Mouse (Mus musculus): ENCODE data around the gene Rabac1. TPM values are rescaled to one million over a fixed set of nuclear protein-coding genes. Genes with fewer than 3 reads are reported as not detected.

The Rabac1 gene
- polyA plus RNA-seq, 1 experiment from 2014 or later, result 118 TPM

DNA sequence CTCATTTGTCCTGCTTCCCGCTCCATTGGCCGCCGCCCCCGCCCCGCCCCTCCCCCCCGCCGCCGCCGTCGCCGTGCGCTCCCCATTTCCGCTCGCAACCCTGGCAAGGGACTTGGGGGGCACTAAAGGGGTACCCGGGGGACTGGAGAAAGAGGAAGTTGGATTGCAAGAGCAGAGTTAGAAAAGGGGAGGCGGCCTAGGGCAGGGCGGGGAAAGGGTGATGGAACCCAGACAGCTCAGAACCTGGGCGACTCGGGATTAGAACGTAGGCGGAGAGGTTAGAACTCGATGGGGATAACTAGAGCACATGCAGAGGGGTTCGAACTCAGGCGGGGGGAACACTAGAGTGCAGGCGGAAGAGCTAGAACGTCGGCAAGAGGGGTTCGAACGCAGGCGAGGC, 18.1 kb downstream of the Rabac1 start:
- no peak for DNase-seq (ENCODE audit: low spot score)
- Histone ChIP-seq H3K27me3 (ENCODE audit: control insufficient read depth, insufficient read depth, low read length) (peaks cover 50% of the 10 kb centered on the region), H3K4me3 (ENCODE audit: low read depth, low read length) (peak overlapping the region; percentile 31), H3K9me3 (ENCODE audit: control insufficient read depth, low read length) (no peaks in the 10 kb centered on the region), H3K4me1 (ENCODE audit: control insufficient read depth, insufficient read depth, low read length) (peaks cover 20% of the 10 kb centered on the region; the same call in 1 of the 2 replicates), H3K36me3 (ENCODE audit: control insufficient read depth, insufficient read depth, low read length) (no peaks in the 10 kb centered on the region), H3K4me2 (ENCODE audit: low read depth) (peak overlapping the region; percentile 51), H3K27ac (ENCODE audit: low read depth, low read length) (no peak overlapping the region), H3K9ac (ENCODE audit: low read length) (peak overlapping the region; percentile 43)
- WGBS, result 2% methylated on average over 28 of the region's 30 CpGs
- 0 out of 2 replicates have a peak, but pooled peaks have one; percentile 7 for ATAC-seq (ENCODE audit: insufficient read depth, low FRiP score, low TSS enrichment)

DNA sequence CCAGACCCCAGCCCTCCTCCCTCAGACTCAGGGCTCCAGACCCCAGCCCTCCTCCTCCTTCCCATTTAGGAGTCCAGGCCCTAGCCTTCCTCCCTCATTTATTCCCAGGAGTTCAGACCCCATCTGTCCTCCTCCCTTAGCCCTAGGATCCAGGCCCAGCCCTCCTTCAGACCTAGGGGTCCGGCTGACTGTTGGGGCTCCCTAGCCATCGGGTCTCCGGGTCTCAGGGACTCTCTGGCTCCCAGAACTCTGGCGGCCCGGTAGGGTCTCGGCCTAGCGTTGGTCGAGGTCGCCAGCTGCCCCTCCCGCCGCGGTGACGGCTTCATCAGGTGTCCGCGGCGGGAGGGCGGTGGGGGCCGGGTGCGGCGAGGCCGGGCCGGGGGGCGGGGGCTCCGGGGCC, 18.6 kb downstream of the Rabac1 start:
- Histone ChIP-seq H3K4me1 (ENCODE audit: control insufficient read depth, insufficient read depth, low read length) (peaks cover 20% of the 10 kb centered on the region; the same call in 1 of the 2 replicates), H3K27ac (ENCODE audit: low read depth, low read length) (no peak overlapping the region), H3K4me3 (ENCODE audit: low read depth, low read length) (peak overlapping the region; percentile 31), H3K27me3 (ENCODE audit: control insufficient read depth, insufficient read depth, low read length) (peaks cover 55% of the 10 kb centered on the region), H3K4me2 (ENCODE audit: low read depth) (peak overlapping the region; percentile 51), H3K9me3 (ENCODE audit: control insufficient read depth, low read length) (no peaks in the 10 kb centered on the region), H3K9ac (ENCODE audit: low read length) (peak overlapping the region; percentile 43), H3K36me3 (ENCODE audit: control insufficient read depth, insufficient read depth, low read length) (no peaks in the 10 kb centered on the region)
- peak; percentile 35; the same call in 1 of the 2 replicates for ATAC-seq (ENCODE audit: insufficient read depth, low FRiP score, low TSS enrichment)
- 2% methylated on average over 23 of the region's 24 CpGs for WGBS
- DNase-seq (ENCODE audit: low spot score), result no peak

DNA sequence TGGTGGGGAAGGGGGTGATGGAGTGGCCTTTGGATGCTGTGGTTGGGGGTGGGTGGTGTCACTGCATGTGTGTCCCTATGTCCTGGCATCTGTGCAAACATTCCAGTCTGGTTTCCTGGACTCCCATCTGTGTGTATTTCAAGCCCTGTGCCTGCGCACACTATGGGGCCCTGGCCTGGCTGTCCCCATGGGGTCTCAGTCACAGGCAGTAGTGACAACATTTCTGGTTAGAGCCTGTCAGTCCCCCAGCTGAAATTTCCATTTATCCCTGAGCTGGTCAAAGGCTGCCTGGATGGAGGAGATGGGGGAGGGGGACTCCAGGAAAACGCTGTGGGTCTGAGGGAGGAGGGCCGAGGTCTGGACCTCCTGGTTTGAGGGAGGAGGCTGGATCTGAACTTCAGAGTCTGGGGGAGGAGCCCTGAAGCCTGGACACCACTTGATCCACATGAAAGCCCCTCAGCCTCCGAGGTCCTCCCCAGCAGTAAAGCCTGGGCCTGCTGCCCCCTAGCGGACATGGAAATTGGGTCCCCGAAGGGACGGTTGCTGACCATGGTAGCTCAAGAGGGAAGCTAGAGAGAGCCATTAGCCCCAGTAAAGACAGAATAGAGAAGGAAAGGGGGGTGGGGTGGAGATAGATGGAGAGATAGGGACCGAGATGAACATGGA, 22.5 kb downstream of the Rabac1 start:
- DNase-seq (ENCODE audit: low spot score) (peak; percentile 89), ATAC-seq (ENCODE audit: insufficient read depth, low FRiP score, low TSS enrichment) (peak; percentile 42)
- no peaks in the 10 kb centered on the region for H3K9me3 ChIP-seq (ENCODE audit: control insufficient read depth, low read length)
- no peak overlapping the region for H3K9ac ChIP-seq (ENCODE audit: low read length)
- 0% methylated on average over 8 of the region's 8 CpGs for WGBS
- H3K36me3 ChIP-seq (ENCODE audit: control insufficient read depth, insufficient read depth, low read length), result no peaks in the 10 kb centered on the region
- no peak overlapping the region for H3K4me3 ChIP-seq (ENCODE audit: low read depth, low read length)
- H3K27ac ChIP-seq (ENCODE audit: low read depth, low read length), result no peak overlapping the region
- H3K4me1 ChIP-seq (ENCODE audit: control insufficient read depth, insufficient read depth, low read length), result peaks cover 17% of the 10 kb centered on the region; the same call in 1 of the 2 replicates
- peaks cover 80% of the 10 kb centered on the region for H3K27me3 ChIP-seq (ENCODE audit: control insufficient read depth, insufficient read depth, low read length)
- H3K4me2 ChIP-seq (ENCODE audit: low read depth), result no peak overlapping the region

DNA sequence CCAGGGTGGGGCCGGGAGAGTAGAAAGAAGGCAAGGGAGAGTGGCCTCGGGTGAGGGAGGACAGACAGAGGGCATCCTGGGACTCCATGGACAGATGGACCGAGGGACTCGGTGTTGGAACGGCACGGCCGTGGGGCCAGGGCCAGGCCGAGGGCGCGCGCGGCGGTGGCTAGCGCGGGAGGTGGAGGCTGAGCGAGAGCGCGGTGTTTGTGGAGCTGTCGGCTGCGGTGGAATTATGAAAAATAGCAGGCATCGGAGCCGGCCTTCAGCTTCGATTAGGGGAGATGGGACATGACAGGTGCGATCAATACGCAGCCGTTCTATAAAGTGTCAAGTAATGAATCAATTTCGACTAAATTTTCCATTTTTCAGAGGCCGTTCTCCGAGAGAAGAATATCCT, 23.8 kb downstream of the Rabac1 start:
- H3K36me3 ChIP-seq (ENCODE audit: control insufficient read depth, insufficient read depth, low read length), result no peaks in the 10 kb centered on the region
- no peak overlapping the region for H3K4me3 ChIP-seq (ENCODE audit: low read depth, low read length)
- DNase-seq (ENCODE audit: low spot score), result no peak
- no peak for ATAC-seq (ENCODE audit: insufficient read depth, low FRiP score, low TSS enrichment)
- H3K4me2 ChIP-seq (ENCODE audit: low read depth), result no peak overlapping the region
- peaks cover 85% of the 10 kb centered on the region for H3K27me3 ChIP-seq (ENCODE audit: control insufficient read depth, insufficient read depth, low read length)
- 1% methylated on average over 28 of the region's 29 CpGs for WGBS
- H3K9me3 ChIP-seq (ENCODE audit: control insufficient read depth, low read length), result no peaks in the 10 kb centered on the region
- no peak overlapping the region for H3K27ac ChIP-seq (ENCODE audit: low read depth, low read length)
- no peak overlapping the region for H3K9ac ChIP-seq (ENCODE audit: low read length)
- peaks cover 13% of the 10 kb centered on the region; the same call in 1 of the 2 replicates for H3K4me1 ChIP-seq (ENCODE audit: control insufficient read depth, insufficient read depth, low read length)

DNA sequence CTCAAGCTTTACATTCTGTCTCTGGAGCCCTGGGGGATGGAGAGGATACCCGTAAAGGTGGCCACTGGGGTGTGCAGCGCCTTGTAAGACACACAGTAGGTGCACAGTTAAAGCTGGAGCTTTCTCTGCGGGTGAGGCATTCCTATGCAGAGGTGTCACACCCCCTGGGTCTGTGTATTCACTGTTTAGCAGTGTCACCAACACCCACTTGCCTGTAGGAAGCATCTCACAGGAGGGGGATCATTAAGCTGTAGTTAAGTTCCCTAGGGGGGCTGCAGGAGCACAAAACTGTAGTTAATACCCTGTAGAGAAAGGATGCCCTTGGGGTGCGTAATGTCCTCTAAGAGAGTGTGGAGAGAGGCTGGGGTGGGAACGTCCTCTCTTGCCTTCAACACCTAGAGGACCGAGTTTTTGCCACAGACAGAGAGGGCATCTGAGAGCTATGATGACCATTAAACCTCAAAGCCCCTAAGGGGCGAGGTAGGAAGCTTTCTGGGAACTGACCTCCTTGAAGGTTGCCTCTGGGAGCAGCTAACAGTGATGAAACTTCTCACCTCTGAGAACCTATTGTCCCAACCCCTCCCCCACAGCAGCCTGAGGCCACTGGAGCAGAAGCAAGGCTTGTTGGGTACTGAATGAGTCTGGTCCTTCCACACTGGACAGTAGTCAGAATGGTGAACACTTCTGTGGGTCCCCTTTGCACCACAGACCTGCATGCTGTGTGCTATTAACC, 25.1 kb downstream of the Rabac1 start:
- Histone ChIP-seq H3K9ac (ENCODE audit: low read length) (no peak overlapping the region), H3K4me2 (ENCODE audit: low read depth) (no peak overlapping the region), H3K4me3 (ENCODE audit: low read depth, low read length) (no peak overlapping the region), H3K27ac (ENCODE audit: low read depth, low read length) (no peak overlapping the region), H3K36me3 (ENCODE audit: control insufficient read depth, insufficient read depth, low read length) (no peaks in the 10 kb centered on the region), H3K27me3 (ENCODE audit: control insufficient read depth, insufficient read depth, low read length) (peaks cover 91% of the 10 kb centered on the region), H3K4me1 (ENCODE audit: control insufficient read depth, insufficient read depth, low read length) (peaks cover 8% of the 10 kb centered on the region; the same call in 1 of the 2 replicates), H3K9me3 (ENCODE audit: control insufficient read depth, low read length) (no peaks in the 10 kb centered on the region)
- DNase-seq (ENCODE audit: low spot score), result no peak
- 5% methylated on average over 7 of the region's 7 CpGs for WGBS
- ATAC-seq (ENCODE audit: insufficient read depth, low FRiP score, low TSS enrichment), result no peak

DNA sequence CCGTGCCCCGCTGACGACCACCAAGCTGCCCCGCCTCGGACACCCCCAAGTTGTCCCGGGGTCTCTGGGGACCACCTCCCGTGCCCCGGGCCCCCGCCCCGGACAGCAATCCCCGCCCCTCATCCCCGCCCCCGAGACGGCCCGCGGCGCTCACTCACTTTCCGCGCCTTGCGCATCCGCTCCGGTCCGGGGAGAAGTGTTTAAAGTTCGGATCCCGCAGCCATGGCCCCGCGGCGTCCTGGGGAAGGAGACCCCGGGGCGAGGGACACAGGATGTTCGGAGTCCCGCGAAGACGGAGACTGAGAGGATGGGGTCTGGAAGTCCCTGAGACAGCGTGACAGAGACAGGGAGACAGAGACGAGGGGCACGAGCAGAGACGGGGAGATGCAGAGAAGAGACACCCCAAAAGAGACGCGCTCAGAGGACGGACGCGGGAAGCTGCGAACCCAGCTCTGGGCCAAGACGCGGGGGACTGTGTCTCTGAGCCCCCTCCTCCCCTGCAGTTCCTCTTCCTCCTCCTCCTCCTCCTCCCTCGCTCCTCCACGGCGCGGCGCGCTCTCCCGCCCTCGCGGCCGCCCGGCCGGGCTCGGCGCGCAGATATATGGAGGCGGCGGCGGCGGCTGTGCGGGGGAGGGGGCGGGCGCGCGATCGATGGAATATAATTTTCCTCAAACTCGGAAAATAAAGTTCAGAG, 28.1 kb downstream of the Rabac1 start, which contains the start of gene Gm4881:
Gene Gm4881 (minus strand): TSS at position 238 of the 694 bp plus-strand sequence.
- Histone ChIP-seq H3K9ac (ENCODE audit: low read length) (no peak within 1 kb of the TSS), H3K36me3 (ENCODE audit: control insufficient read depth, insufficient read depth, low read length) (no peaks in the 10 kb centered on the region), H3K27ac (ENCODE audit: low read depth, low read length) (no peak within 1 kb of the TSS), H3K4me1 (ENCODE audit: control insufficient read depth, insufficient read depth, low read length) (peaks cover 4% of the 10 kb centered on the region; the same call in 1 of the 2 replicates), H3K27me3 (ENCODE audit: control insufficient read depth, insufficient read depth, low read length) (peaks cover 84% of the 10 kb centered on the region), H3K9me3 (ENCODE audit: control insufficient read depth, low read length) (no peaks in the 10 kb centered on the region), H3K4me3 (ENCODE audit: low read depth, low read length) (peak within 1 kb of the TSS; percentile 32), H3K4me2 (ENCODE audit: low read depth) (peak within 1 kb of the TSS; percentile 45)
- ATAC-seq (ENCODE audit: insufficient read depth, low FRiP score, low TSS enrichment) (no peak), DNase-seq (ENCODE audit: low spot score) (no peak)
- WGBS, result under 1% methylated on average over 67 of the region's 72 CpGs

DNA sequence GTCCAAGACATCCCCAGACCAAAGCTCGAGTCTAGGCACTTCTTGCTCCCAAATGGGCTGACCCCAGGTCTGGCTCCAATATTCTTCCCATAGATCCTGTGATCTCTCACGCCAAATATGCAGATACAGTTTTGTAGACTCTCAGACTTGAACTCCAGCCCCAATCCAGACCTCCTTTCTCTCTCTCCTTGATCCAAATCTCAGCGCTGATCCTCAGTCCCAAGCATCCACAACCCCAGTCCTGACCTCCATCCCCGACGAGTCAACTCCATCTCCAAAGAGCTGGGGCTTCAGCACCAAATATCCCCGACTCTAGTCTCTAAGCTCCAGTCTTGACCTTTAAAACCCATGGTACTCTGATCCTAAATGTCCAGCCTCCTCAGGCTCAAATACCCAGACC, 28.9 kb downstream of the Rabac1 start:
- Histone ChIP-seq H3K4me3 (ENCODE audit: low read depth, low read length) (no peak overlapping the region), H3K9ac (ENCODE audit: low read length) (no peak overlapping the region), H3K4me1 (ENCODE audit: control insufficient read depth, insufficient read depth, low read length) (peaks cover 4% of the 10 kb centered on the region; the same call in 1 of the 2 replicates), H3K36me3 (ENCODE audit: control insufficient read depth, insufficient read depth, low read length) (no peaks in the 10 kb centered on the region), H3K27ac (ENCODE audit: low read depth, low read length) (no peak overlapping the region), H3K4me2 (ENCODE audit: low read depth) (no peak overlapping the region), H3K27me3 (ENCODE audit: control insufficient read depth, insufficient read depth, low read length) (peaks cover 76% of the 10 kb centered on the region), H3K9me3 (ENCODE audit: control insufficient read depth, low read length) (no peaks in the 10 kb centered on the region)
- 2% methylated on average over 6 of the region's 6 CpGs for WGBS
- ATAC-seq (ENCODE audit: insufficient read depth, low FRiP score, low TSS enrichment), result no peak
- no peak for DNase-seq (ENCODE audit: low spot score)

DNA sequence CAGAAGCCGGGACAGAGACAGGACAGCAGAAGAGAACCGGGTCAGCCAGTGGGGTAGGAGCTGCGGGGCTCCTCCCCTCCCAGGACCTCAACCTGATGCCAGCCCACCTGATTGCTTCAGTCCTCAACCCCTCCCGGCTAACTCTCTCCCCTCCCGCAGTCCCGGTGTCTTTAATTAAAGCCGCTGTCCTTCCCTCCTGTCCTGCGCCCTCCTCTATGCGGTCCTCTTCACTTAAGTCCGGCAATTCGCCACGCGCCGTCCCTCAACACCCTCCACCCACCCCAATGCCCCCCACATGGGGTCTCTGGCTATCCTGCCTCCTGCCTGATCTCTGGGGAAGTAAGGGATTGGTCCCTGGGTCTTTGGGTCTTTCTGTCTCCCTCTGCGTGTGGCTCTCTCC, 40.9 kb downstream of the Rabac1 start:
- DNase-seq (ENCODE audit: low spot score) (no peak), ATAC-seq (ENCODE audit: insufficient read depth, low FRiP score, low TSS enrichment) (no peak)
- H3K36me3 ChIP-seq (ENCODE audit: control insufficient read depth, insufficient read depth, low read length), result no peaks in the 10 kb centered on the region; the same call in 1 of the 2 replicates
- WGBS, result 0% methylated on average over 13 of the region's 15 CpGs
- no peak overlapping the region for H3K27ac ChIP-seq (ENCODE audit: low read depth, low read length)
- no peak overlapping the region for H3K9ac ChIP-seq (ENCODE audit: low read length)
- no peak overlapping the region for H3K4me2 ChIP-seq (ENCODE audit: low read depth)
- no peaks in the 10 kb centered on the region for H3K9me3 ChIP-seq (ENCODE audit: control insufficient read depth, low read length)
- peaks cover 63% of the 10 kb centered on the region for H3K27me3 ChIP-seq (ENCODE audit: control insufficient read depth, insufficient read depth, low read length)
- H3K4me3 ChIP-seq (ENCODE audit: low read depth, low read length), result no peak overlapping the region
- H3K4me1 ChIP-seq (ENCODE audit: control insufficient read depth, insufficient read depth, low read length), result 0 out of 2 replicates have a peak, but pooled peaks cover 3% of the 10 kb centered on the region

All from neural tube, embryonic 11.5 days (tissue).